Mouse (Mus musculus) ES-CJ7 (cell line): ENCODE measurements around the gene Hprt.
"Not testable (repeated sequence)": the region's sequence is repeated elsewhere in the genome, so short reads cannot be mapped to it uniquely, and the experiment has no call there.

Source experiments
- DNase-seq: peaks from one replicate; pipeline ENCODE4 v3.0.0; 2011; ENCODE audit warnings: low read depth, low spot score

The Hprt gene

DNA sequence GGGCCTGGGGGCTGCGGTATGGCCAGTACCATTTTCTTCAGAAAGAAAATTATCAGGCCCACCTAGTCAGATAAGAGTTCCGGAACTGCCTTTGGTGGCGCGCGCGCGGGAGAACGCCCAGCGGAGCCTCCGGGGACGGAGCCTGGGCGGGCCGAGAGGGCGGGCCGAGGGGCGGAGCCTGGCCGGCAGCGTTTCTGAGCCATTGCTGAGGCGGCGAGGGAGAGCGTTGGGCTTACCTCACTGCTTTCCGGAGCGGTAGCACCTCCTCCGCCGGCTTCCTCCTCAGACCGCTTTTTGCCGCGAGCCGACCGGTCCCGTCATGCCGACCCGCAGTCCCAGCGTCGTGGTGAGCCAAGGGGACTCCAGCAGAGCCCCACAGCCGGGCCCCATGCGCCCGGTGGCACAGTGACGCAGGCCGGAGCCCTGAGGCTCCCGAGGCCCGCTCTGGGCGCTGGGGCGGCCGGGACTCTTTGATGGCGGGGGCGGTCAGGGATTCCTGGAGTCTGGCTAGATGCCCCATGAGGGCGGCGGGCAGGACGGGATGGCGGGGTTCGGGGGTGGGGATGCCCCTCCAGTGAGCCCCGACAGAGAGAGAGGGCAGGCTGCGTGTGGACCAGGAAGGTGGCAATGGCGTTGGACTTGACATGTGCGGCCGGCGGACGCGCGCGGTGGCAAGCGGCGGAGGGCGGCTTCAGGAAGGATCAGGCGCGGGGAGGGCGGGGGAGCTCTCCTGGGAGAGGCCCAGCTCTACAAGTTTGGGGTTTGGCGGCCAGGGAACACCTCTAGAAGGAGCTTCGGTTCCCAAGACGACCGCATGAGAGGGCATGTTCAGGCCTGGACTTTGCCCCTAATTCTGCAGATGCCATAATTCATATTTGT lies at the start of gene Hprt:
Hprt (plus strand) TSS at position 233 of the 879 bp plus-strand sequence.
- DNase-seq = peak; percentile 79

DNA sequence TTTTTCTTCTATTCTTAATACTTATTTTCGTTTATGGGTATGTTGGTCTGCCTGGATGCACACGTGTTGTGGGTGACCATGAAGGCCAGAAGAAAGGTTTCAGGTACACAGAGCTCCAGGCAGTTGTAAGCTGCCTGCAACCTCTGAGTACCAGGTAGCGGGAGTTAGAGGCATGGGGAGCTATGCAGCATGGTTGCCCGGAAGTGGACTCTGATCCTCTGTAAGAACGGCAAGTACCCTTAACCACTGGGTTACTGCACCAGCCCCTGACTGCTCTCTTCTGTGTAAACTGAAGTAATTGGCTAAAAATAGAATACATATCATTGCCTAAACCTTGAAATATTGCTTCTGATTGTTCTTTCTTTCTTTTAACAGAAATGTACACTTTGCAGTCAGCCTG lies 42.4 kb upstream of the Hprt start:
- DNase-seq = no peak

DNA sequence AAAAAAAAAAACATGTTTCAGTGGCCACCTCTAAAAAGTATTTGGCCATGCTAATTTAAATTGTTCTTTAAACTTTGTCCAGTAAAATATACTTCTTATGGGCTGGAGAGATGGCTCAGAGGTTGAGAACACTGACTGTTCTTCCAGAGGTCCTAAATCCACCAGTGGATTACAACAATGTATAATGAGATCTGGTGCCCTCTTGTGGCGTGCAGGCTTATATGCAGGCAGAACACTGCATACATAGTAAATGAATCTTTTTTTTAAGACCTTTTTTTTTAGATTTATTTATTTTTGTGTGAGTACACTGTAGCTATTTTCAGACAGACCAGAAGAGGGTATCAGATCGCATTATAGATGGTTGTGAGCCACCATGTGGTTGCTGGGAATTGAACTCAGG lies 38.2 kb upstream of the Hprt start:
- DNase-seq = peak; percentile 18

GRCm38 (mm10) chrX:52956942-52957341 lies 31.0 kb upstream of the Hprt start:
- no peak for DNase-seq

GRCm38 (mm10) chrX:52961559-52962110 lies 26.3 kb upstream of the Hprt start:
- peak; percentile 66 for DNase-seq

- no peak for DNase-seq
Observed at GRCm38 (mm10) chrX:52965149-52965548, 22.8 kb upstream of the Hprt start.

- no peak for DNase-seq
Observed at GRCm38 (mm10) chrX:52971211-52972006, 16.5 kb upstream of the Hprt start.

- DNase-seq = no peak
Observed at GRCm38 (mm10) chrX:52972129-52972528, 15.8 kb upstream of the Hprt start.

DNA sequence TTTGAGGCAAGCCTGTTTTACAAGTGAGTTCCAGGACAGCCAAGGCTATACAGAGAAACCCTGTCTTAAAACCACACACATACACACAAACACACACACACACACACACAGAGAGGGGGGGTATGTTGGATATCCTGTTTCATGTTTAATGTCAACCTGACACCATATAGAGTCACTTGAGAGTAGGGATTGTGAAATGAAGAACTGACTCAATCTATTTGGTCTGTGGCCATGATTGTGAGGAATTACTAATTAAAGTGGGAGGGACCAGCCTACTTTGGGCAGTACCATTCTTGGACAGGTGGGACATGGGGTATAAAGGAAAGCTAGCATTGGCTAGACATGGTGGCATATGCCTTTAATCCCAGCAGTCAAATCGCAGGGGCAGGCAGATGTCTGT lies 15.3 kb upstream of the Hprt start:
- DNase-seq = no peak

GRCm38 (mm10) chrX:52978576-52978975 lies 9.4 kb upstream of the Hprt start:
- no peak for DNase-seq

DNA sequence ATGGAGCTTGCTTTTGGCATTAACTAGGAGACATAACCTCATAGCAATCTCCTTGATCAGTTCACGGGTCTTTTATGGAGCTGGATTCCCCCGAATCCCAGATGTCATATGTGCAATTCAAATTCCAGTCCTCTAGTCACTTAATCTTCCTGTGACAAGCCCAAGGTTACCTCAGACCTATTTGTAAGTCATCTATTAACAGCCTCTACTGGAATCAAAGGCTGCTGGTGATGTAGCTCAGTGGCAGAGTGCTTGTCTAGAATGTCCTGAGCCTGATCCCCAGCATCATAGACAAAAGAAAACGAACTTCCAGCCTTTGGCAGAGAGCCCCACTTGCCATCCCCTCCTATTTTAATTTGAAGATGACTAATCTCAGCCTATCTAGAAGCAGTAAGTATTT lies 6.6 kb upstream of the Hprt start:
- DNase-seq = no peak

GRCm38 (mm10) chrX:52994726-52995125 lies 6.8 kb downstream of the Hprt start:
- DNase-seq = not testable (repeated sequence)

DNA sequence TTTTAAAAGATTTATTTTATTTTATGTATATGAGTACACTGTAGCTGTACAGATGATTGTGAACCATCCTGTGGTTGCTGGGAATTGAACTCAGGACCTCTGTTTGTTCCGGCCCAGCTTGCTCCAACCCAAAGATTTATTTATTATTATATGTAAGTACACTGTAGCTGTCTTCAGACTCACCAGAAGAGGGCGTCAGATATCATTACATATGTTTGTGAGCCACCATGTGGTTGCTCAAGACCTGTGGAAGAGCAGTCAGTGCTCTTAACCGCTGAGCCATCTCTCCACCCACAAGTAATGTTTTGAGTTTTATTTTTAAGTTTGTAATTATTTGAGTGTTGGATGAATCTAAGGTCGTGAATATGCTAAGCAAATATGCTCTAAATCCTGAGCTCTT lies 16.9 kb downstream of the Hprt start:
- DNase-seq = peak; percentile 62

GRCm38 (mm10) chrX:53006062-53006461 lies 18.1 kb downstream of the Hprt start:
- DNase-seq = peak; percentile 56

DNA sequence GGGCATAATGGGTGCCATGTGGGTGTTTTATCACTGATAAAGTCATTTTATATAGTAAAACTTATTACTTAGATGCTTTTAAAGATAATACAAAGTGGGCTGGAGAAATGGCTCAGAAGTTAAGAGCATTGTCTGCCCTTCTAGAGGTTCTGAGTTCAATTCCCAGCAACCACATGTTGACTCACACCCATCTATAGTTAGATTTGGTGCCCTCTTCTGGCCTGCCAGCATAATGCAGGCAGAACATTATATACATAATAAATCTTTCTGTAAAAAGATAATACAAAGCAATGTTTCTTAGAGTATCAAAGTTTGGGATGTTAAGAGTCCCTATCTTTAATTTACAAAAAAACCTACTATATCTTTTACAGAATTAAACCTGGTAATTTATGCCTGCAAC lies 27.6 kb downstream of the Hprt start:
- no peak for DNase-seq

DNA sequence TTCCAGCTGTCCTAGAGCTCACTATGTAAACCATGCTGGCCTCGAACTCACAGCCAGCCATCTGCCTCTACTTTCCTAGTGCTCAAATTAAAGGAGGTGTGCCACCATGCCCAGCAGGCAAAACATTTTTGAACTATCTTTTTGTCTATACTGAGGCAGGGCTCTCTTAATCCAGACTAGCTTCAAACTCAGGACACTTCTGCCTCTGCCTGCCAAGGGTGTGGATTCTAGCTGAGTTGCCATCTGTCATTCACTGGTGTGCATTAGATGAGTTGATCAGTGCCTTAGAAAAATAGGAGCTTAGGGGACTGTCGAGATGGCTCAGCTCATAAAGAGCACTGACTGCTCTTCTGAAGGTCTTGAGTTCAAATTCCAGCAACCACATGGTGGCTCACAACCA lies 35.1 kb downstream of the Hprt start:
- no peak for DNase-seq

DNA sequence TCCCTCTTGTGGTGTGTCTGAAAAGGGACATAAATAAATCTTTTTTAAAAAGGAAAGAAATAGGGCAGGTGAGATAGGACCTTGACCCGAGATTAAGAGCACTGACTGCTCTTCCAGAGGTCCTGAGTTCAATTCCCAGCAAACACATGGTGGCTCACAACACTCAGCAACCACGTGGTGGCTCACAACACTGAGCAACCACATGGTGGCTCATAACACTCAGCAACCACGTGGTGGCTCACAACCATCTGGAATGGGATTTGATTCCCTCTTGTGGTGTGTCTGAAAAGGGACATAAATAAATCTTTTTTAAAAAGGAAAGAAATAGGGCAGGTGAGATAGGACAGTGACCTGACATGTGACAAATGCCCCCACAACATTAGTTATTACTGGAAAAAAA lies 36.3 kb downstream of the Hprt start:
- DNase-seq = peak; percentile 69

DNA sequence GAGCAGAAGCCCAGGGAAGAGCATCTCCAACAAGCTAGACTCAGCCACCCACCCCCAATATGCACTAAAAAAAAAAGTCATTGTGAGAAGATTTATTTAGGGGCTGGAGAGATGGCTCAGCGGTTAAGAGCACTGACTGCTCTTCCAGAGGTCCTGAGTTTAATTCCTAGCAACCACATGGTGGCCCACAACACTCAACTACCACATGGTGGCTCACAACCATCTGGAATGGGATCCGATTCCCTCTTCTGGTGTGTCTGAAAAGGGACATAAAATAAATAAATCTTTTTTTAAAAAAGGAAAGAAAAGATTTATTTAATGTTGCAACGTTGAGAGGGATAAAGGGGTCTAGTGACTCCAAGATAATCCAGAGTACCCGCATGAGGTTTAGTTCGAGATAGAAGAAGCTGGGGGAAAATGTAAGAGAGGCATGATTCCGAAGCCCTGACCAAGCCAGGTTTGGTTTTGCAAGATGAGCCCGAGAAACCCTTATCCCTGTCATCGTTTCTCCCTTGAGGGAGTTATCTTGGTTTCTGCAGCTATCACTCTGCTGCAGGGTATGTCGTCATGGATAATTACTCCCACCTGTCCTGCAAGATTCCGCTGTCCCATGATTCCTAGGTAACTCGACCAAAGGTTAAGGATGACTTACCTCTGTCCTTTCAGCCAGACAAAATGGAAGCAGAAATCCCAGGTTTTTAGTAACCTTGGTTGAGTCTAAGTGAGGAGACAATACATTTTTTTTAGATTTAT lies 37.7 kb downstream of the Hprt start:
- no peak for DNase-seq

DNA sequence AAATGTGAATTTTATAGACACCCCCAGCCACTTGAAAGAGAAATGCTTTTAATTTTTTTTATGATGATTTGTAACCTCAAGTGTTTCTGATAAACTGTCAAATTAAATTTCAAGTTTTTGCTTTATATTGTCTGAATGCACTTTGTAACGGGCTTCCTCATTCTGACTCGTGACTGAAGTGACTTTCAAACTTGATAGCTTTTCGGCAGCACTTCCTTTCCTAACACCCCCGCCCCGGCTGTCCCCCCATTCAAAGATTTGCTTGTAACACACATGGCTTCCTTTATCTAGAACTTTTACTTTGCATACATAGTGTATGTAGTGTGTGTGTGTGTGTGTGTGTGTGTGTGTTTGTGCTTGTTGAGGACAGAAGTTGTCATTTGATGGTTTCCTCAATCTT lies 41.6 kb downstream of the Hprt start:
- DNase-seq = no peak

- no peak for DNase-seq
Observed at GRCm38 (mm10) chrX:53038194-53038593, 50.3 kb downstream of the Hprt start.

- no peak for DNase-seq
Observed at GRCm38 (mm10) chrX:53039651-53040050, 51.7 kb downstream of the Hprt start.

- no peak for DNase-seq
Observed at GRCm38 (mm10) chrX:53040138-53040537, 52.2 kb downstream of the Hprt start.
